Mouse (Mus musculus) brain, embryonic 14.5 days (tissue): ENCODE results near the gene Car5a. TPM values are rescaled to one million over a fixed set of nuclear protein-coding genes. Genes with fewer than 3 reads are reported as not detected.

Source experiments
- DNase-seq: peaks from one replicate; pipeline ENCODE4 v3.0.0-alpha.2; 2011; ENCODE audit warnings: low read depth
- CTCF ChIP-seq: fragments of 200-500 bp; IDR thresholded peaks from 2 replicates; pipeline ENCODE4 v1.5.1; 2012; ENCODE audit warnings: inconsistent platforms, mild to moderate bottlenecking, moderate library complexity, borderline replicate concordance; ENCODE audit not compliant: insufficient read depth, insufficient read length; ENCODE audit errors: extremely low read depth
- POLR2A ChIP-seq: fragments of 200-500 bp; IDR thresholded peaks from 2 replicates; pipeline ENCODE4 v1.6.1; 2012; ENCODE audit warnings: mild to moderate bottlenecking, inconsistent platforms, borderline replicate concordance; ENCODE audit not compliant: poor library complexity, insufficient read depth, insufficient read length, severe bottlenecking; ENCODE audit errors: extremely low read depth
- polyA plus RNA-seq: library from polyadenylated mRNA; depleted of rRNA; stranded (reverse); fragments of >200 nt; gene quantifications from 2 replicates; pipeline ENCODE4 v1.2.3, GENCODE M21; 2012; rRNA removed

Gene Car5a
- polyA plus RNA-seq, result 0.14 and 0.44 TPM in 2 replicates

GRCm38 (mm10) chr8:121944831-121945230 is at the start of gene Car5a:
Gene Car5a, minus strand, starts transcription at chr8:121944904.
- no peak for DNase-seq
- TF ChIP-seq CTCF (no peak), POLR2A (no peak)

DNA sequence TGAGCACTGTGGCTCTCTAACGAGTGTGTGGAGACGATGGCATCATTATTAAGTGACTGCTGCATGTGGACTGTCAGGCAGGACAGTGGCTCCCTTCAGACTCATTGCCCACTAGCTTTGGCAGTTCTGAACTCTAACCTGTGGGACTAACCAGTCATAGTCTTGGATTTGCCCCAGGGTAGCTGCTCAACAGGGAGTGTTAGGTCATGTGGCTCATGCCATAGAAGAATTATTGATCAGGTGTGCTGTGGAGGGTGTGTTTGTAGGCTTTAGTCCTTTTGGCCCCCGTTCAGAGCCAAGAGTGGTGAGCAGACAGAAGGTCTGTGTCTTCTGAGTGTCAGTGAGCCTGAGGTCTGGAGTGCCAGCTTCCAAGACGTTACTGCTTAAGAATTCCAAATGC is 48.2 kb upstream of the Car5a start:
- no peak for TF ChIP-seq POLR2A
- no peak for TF ChIP-seq CTCF
- no peak for DNase-seq

GRCm38 (mm10) chr8:121991611-121992010 is 46.9 kb upstream of the Car5a start:
- no peak for DNase-seq
- TF ChIP-seq CTCF, result no peak
- TF ChIP-seq POLR2A, result no peak

GRCm38 (mm10) chr8:121990506-121991255 is 46.0 kb upstream of the Car5a start:
- DNase-seq, result no peak
- TF ChIP-seq POLR2A, result no peak
- no peak for TF ChIP-seq CTCF

GRCm38 (mm10) chr8:121987892-121988291 is 43.2 kb upstream of the Car5a start:
- no peak for TF ChIP-seq CTCF
- no peak for TF ChIP-seq POLR2A
- no peak for DNase-seq

DNA sequence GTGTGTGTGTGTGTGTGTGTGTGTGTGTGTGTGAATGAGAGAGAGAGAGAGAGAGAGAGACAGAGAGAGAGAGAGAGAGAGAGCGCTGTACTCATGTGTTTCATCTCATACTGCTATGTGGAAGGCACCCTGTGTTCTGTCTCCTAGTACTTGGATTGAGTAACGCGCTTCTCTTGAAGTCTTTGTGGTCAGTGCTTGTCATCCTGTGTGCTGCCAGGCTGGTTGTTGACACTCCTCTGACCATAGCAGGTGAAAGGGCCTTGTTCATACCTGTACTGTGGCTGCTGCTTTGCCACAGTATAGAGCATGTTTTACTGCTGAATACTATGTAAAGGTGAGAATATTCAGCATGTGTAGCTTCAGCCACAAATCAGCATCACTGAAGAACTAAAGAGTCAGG is 41.0 kb upstream of the Car5a start:
- TF ChIP-seq CTCF (no peak), POLR2A (no peak)

DNA sequence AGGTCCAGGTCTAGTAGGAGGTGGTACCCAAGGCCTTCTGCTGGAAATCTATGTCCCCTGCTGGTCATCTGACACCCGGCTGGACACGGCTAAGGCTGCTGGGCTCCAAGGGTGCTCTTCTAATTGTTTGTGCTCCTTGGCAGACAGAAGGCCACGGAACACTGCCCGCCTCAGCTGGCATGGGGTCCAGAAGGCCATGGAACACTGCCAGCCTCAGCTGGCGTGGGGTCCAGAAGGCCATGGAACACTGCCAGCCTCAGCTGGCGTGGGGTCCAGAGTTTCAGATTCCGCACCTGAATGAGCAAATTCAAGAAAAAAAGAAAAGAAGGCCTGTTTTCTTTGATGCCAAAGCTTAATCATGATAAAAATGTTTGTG is 36.8 kb upstream of the Car5a start:
- DNase-seq, result no peak

More for the DNA sequence above, 41.0 kb upstream of the Car5a start:
- no peak for DNase-seq

DNA sequence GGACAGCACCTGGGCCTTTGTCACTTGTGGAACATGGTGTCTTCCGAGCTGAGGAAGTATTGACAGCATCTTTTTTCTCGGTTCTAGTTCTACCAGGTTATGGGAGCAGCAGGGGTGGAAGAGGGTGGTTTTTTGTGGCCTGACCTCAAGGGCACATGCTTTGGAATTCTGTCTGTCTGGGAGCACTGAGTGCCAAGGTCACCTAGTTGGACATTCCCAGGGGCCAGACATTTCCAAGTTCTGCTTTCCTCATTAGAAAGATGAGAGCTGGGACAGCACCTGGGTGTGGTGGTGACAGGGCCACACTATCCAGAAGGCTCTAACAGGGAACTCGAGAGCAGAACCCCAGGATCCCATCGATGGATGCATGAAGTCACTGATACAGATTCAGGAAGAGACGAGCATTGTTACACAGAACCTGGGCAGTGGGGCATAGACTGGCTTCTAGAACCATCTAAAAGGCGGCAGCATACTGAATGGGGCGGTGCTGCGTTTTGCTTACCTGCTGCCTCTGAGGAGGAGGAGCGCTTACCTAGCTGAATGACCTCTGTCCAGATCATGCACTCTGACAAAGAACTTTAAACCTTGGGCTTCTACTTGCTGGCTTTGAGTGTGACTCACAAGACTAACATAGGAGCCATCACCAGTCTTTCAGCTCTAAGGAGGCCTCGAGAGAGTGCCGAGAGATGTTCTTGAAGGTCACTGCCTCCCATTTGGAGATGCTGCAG is 36.3 kb upstream of the Car5a start:
- TF ChIP-seq CTCF (no peak), POLR2A (no peak)
- DNase-seq, result no peak

More for the DNA sequence above, 36.8 kb upstream of the Car5a start:
- no peak for TF ChIP-seq CTCF
- no peak for TF ChIP-seq POLR2A

DNA sequence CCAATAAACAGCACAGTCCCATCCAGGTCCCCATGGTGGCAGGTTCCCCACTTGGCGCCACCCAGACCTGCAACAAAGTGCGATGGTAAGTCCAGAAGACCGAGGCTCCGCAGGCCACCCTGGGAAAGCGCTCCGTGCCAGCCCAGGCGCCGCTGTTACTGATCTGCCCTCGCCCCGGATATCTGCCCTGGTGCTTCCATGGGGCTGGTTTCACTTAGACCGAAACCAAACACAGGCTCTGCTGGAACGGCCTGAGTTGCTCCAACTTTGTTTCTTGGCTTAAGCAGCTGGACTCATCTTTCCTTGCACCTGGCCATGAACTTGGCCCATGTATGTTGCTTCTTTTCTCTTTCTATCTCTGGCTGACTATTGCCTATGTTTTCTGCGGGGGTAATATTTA is 34.0 kb upstream of the Car5a start:
- TF ChIP-seq POLR2A, result no peak
- no peak for TF ChIP-seq CTCF

GRCm38 (mm10) chr8:121977819-121978590 is 33.3 kb upstream of the Car5a start:
- no peak for TF ChIP-seq POLR2A
- TF ChIP-seq CTCF, result peak; percentile 79; the same call in 1 of the 2 replicates
- DNase-seq, result peak; percentile 81

More for the DNA sequence above, 34.0 kb upstream of the Car5a start:
- no peak for DNase-seq

DNA sequence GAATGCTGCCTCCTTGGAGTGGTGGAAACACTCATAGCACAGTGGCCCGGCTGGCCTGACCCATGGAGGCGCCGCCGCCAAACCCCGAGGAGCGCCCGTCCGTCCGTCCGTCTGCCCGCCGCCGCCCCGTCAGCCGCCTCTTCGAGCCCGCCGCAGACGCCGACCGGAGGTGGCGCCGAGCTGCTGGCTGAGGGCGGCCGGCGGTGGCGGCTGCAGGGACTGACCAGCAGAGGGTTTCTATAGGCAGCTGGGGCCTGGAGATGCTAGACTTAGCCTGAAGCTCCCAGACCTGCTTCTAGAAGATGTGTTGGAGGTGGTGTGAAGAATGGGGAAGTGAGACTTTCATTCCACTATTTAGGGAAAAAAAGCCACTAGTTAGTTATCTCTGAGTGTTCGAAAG is 29.2 kb upstream of the Car5a start:
- TF ChIP-seq POLR2A (no peak), CTCF (no peak)
- no peak for DNase-seq
